Mouse (Mus musculus) natural killer cell, adult 2 months (primary cell): ENCODE results near the gene Glud1.

Source experiments
- DNase-seq, 2 experiments: peaks; one replicate each; pipeline ENCODE4 v3.0.0; 2022; ENCODE audit warnings: low spot score in 2 of 2

The Glud1 gene

GRCm38 (mm10) chr14:34378560-34379331 is 68.2 kb downstream of the Glud1 start:
- no peak for DNase-seq

GRCm38 (mm10) chr14:34382921-34383704 is 72.6 kb downstream of the Glud1 start:
- no peak for DNase-seq

GRCm38 (mm10) chr14:34393295-34393694 is 82.8 kb downstream of the Glud1 start:
- no peak for DNase-seq
